Mouse (Mus musculus): Measurements from ENCODE around the gene Map1s.

GRCm38 (mm10) chr8:70964861-70965260 lies 59.1 kb downstream of the Map1s start:
- no peak for TF ChIP-seq CTCF (IDR thresholded peaks at IDR 0.05)
- TF ChIP-seq EP300 (IDR thresholded peaks at IDR 0.05): no peak
